Mouse (Mus musculus) olfactory bulb, adult 2 months (tissue): Measurements from ENCODE around the gene Fto.

ENCODE experiments used
- CTCF ChIP-seq: fragments of 200-500 bp; IDR thresholded peaks from 2 replicates; pipeline ENCODE4 v1.5.1; 2012; ENCODE audit warnings: low read depth, mild to moderate bottlenecking, low read length, moderate library complexity; ENCODE audit not compliant: insufficient read depth
- POLR2A ChIP-seq: fragments of 200-500 bp; IDR thresholded peaks from 2 replicates; pipeline ENCODE4 v1.6.1; 2012; ENCODE audit warnings: mild to moderate bottlenecking, low read depth, low read length, moderate library complexity; ENCODE audit not compliant: insufficient read depth

- TF ChIP-seq CTCF = no peak
- TF ChIP-seq POLR2A = no peak
These were observed 203.1 kb downstream of the Fto start for GRCm38 (mm10) chr8:91516422-91516821.
